Mouse (Mus musculus): Measurements from ENCODE around the gene Polr1c. TPM values are rescaled to one million over a fixed set of nuclear protein-coding genes. Genes with fewer than 3 reads are reported as not detected.

Polr1c gene
- polyA plus RNA-seq, 1 experiment from 2014 or later = 46.8 TPM

GRCm38 (mm10) chr17:46265502-46265901 is 17.6 kb upstream of the Polr1c start:
- WGBS = 83% methylated on average over 12 of the region's 12 CpGs
- Histone ChIP-seq H3K4me2 (no peak overlapping the region), H3K36me3 (peaks cover 86% of the 10 kb centered on the region), H3K9ac (no peak overlapping the region), H3K27me3 (replicated peaks) (no peaks in the 10 kb centered on the region), H3K9me3 (no peaks in the 10 kb centered on the region), H3K4me1 (peaks cover 32% of the 10 kb centered on the region), H3K4me3 (no peak overlapping the region), H3K27ac (replicated peaks) (no peak overlapping the region)
- ATAC-seq (ENCODE audit: extremely low read depth, insufficient number of reproducible peaks, low FRiP score, low TSS enrichment) = no peak

GRCm38 (mm10) chr17:46262201-46262694 is 14.4 kb upstream of the Polr1c start:
- no peak overlapping the region for H3K4me2 ChIP-seq
- no peak for ATAC-seq (ENCODE audit: extremely low read depth, insufficient number of reproducible peaks, low FRiP score, low TSS enrichment)
- 81% methylated on average over 5 of the region's 5 CpGs for WGBS
- peaks cover 17% of the 10 kb centered on the region for H3K4me1 ChIP-seq
- H3K27ac ChIP-seq (replicated peaks) = no peak overlapping the region; the same call in 1 of the 2 replicates
- H3K9me3 ChIP-seq = no peaks in the 10 kb centered on the region
- H3K36me3 ChIP-seq = peaks cover 98% of the 10 kb centered on the region
- H3K4me3 ChIP-seq = no peak overlapping the region
- H3K9ac ChIP-seq = no peak overlapping the region
- no peaks in the 10 kb centered on the region for H3K27me3 ChIP-seq (replicated peaks)

- H3K27ac ChIP-seq (replicated peaks) = 0 out of 2 replicates have a peak overlapping the region, but pooled peaks have one; percentile 24
- H3K9ac ChIP-seq = no peak overlapping the region
- no peak overlapping the region for H3K4me3 ChIP-seq
- no peaks in the 10 kb centered on the region for H3K9me3 ChIP-seq
- H3K27me3 ChIP-seq (replicated peaks) = peaks cover 22% of the 10 kb centered on the region
- H3K4me1 ChIP-seq = peaks cover 7% of the 10 kb centered on the region
- H3K36me3 ChIP-seq = peaks cover 85% of the 10 kb centered on the region
- 87% methylated on average over 17 of the region's 17 CpGs for WGBS
- H3K4me2 ChIP-seq = no peak overlapping the region
- ATAC-seq (ENCODE audit: extremely low read depth, insufficient number of reproducible peaks, low FRiP score, low TSS enrichment) = no peak
Measured at GRCm38 (mm10) chr17:46259675-46260074, 11.8 kb upstream of the Polr1c start.

GRCm38 (mm10) chr17:46258279-46259053 is 10.6 kb upstream of the Polr1c start:
- Histone ChIP-seq H3K9me3 (no peaks in the 10 kb centered on the region), H3K27me3 (replicated peaks) (peaks cover 28% of the 10 kb centered on the region), H3K4me3 (no peak overlapping the region), H3K4me2 (no peak overlapping the region), H3K27ac (replicated peaks) (peak overlapping the region; percentile 70), H3K36me3 (peaks cover 73% of the 10 kb centered on the region), H3K9ac (no peak overlapping the region; the same call in 1 of the 2 replicates), H3K4me1 (peaks cover 15% of the 10 kb centered on the region)
- WGBS = 71% methylated on average over 30 of the region's 30 CpGs
- ATAC-seq (ENCODE audit: extremely low read depth, insufficient number of reproducible peaks, low FRiP score, low TSS enrichment) = no peak

- Histone ChIP-seq H3K36me3 (peaks cover 65% of the 10 kb centered on the region), H3K27ac (replicated peaks) (no peak overlapping the region), H3K9me3 (no peaks in the 10 kb centered on the region), H3K4me2 (peak overlapping the region; percentile 100), H3K4me3 (peak overlapping the region; percentile 71; the same call in 1 of the 2 replicates), H3K27me3 (replicated peaks) (peaks cover 28% of the 10 kb centered on the region), H3K9ac (no peak overlapping the region), H3K4me1 (peaks cover 24% of the 10 kb centered on the region)
- ATAC-seq (ENCODE audit: extremely low read depth, insufficient number of reproducible peaks, low FRiP score, low TSS enrichment) = no peak
- 21% methylated on average over 6 of the region's 6 CpGs for WGBS
Measured at GRCm38 (mm10) chr17:46255147-46255546, 7.3 kb upstream of the Polr1c start.

- peaks cover 28% of the 10 kb centered on the region for H3K27me3 ChIP-seq (replicated peaks)
- H3K4me3 ChIP-seq = peak overlapping the region; percentile 71
- peaks cover 65% of the 10 kb centered on the region for H3K36me3 ChIP-seq
- H3K4me1 ChIP-seq = peaks cover 26% of the 10 kb centered on the region
- H3K27ac ChIP-seq (replicated peaks) = no peak overlapping the region
- H3K9me3 ChIP-seq = no peaks in the 10 kb centered on the region
- H3K4me2 ChIP-seq = peak overlapping the region; percentile 100
- H3K9ac ChIP-seq = peak overlapping the region; percentile 79
- 0 out of 2 replicates have a peak, but pooled peaks have one; percentile 1 for ATAC-seq (ENCODE audit: extremely low read depth, insufficient number of reproducible peaks, low FRiP score, low TSS enrichment)
- under 1% methylated on average over 54 of the region's 54 CpGs for WGBS
Measured at GRCm38 (mm10) chr17:46254106-46254505, 6.3 kb upstream of the Polr1c start.

- Histone ChIP-seq H3K27ac (replicated peaks) (no peak within 1 kb of the TSS), H3K9me3 (no peaks in the 10 kb centered on the region), H3K4me3 (peak within 1 kb of the TSS; percentile 71), H3K36me3 (peaks cover 62% of the 10 kb centered on the region), H3K4me2 (peak within 1 kb of the TSS; percentile 100), H3K4me1 (peaks cover 27% of the 10 kb centered on the region), H3K27me3 (replicated peaks) (peaks cover 28% of the 10 kb centered on the region), H3K9ac (peak within 1 kb of the TSS; percentile 79)
- ATAC-seq (ENCODE audit: extremely low read depth, insufficient number of reproducible peaks, low FRiP score, low TSS enrichment) = peak; percentile 78
- WGBS = 2% methylated on average over 47 of the region's 48 CpGs
Measured at GRCm38 (mm10) chr17:46253452-46254084, 5.7 kb upstream of the Polr1c start, which contains the start of gene Lrrc73. Lrrc73 (plus strand) TSS chr17:46253531.

GRCm38 (mm10) chr17:46252571-46253451 is 5.0 kb upstream of the Polr1c start:
- ATAC-seq (ENCODE audit: extremely low read depth, insufficient number of reproducible peaks, low FRiP score, low TSS enrichment) = no peak

GRCm38 (mm10) chr17:46251174-46251573 is 3.3 kb upstream of the Polr1c start:
- no peak for ATAC-seq (ENCODE audit: extremely low read depth, insufficient number of reproducible peaks, low FRiP score, low TSS enrichment)
- H3K27ac ChIP-seq (replicated peaks) = no peak overlapping the region
- H3K9ac ChIP-seq = no peak overlapping the region
- H3K4me2 ChIP-seq = no peak overlapping the region
- H3K4me3 ChIP-seq = no peak overlapping the region
- WGBS = 77% methylated on average over 7 of the region's 7 CpGs
- H3K27me3 ChIP-seq (replicated peaks) = peaks cover 20% of the 10 kb centered on the region
- H3K9me3 ChIP-seq = no peaks in the 10 kb centered on the region
- H3K36me3 ChIP-seq = peaks cover 45% of the 10 kb centered on the region
- H3K4me1 ChIP-seq = peaks cover 42% of the 10 kb centered on the region

More at GRCm38 (mm10) chr17:46252571-46253451, 5.0 kb upstream of the Polr1c start:
- Histone ChIP-seq H3K27me3 (replicated peaks) (peaks cover 28% of the 10 kb centered on the region), H3K9me3 (no peaks in the 10 kb centered on the region), H3K4me1 (peaks cover 30% of the 10 kb centered on the region), H3K4me2 (peak overlapping the region; percentile 100), H3K27ac (replicated peaks) (no peak overlapping the region), H3K9ac (0 out of 2 replicates have a peak overlapping the region, but pooled peaks have one; percentile 79), H3K36me3 (peaks cover 55% of the 10 kb centered on the region), H3K4me3 (peak overlapping the region; percentile 71)
- WGBS = 54% methylated on average over 14 of the region's 14 CpGs

GRCm38 (mm10) chr17:46248189-46248522 is 302 bp upstream of the Polr1c start:
- H3K36me3 ChIP-seq = peaks cover 75% of the 10 kb centered on the region

More at GRCm38 (mm10) chr17:46248189-46248522, 302 bp upstream of the Polr1c start:
- Histone ChIP-seq H3K4me2 (peak overlapping the region; percentile 76), H3K9me3 (no peaks in the 10 kb centered on the region), H3K27me3 (replicated peaks) (no peaks in the 10 kb centered on the region), H3K4me1 (peaks cover 30% of the 10 kb centered on the region), H3K4me3 (peak overlapping the region; percentile 91), H3K9ac (peak overlapping the region; percentile 97), H3K27ac (replicated peaks) (peak overlapping the region; percentile 82)
- WGBS = under 1% methylated on average over 37 of the region's 37 CpGs
- ATAC-seq (ENCODE audit: extremely low read depth, insufficient number of reproducible peaks, low FRiP score, low TSS enrichment) = no peak

Data from heart, embryonic 13.5 days (tissue).